Mouse (Mus musculus): ENCODE measurements at regions not wholly inside any gene's neighbourhood (a gene's known extent, or its start where the extent isn't known, plus 50 kb on each side); places are given as distances from the start of the nearest gene placed in this dataset.

DNA sequence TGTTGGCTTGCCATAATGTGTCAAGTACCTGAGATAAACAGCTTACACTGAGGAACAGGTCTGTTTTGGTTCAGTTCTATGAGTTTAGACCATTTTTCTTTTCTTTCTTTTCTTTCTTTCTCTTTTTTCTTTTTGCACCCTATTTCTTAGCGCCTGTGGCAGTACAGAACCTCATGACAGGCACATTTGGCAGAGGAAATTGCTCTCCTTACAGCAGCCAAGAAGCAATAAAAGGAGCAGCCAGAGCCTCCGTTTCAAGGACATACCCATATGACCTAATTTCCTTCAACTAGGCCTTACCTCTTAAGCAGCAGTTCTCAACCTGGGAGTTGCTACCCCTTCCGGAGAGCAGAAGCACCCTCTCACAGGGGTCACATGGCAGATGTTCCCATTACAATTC, 173.9 kb upstream of the Clec14a start:
- no peak for DNase-seq (ENCODE audit: low read depth, low spot score)

DNA sequence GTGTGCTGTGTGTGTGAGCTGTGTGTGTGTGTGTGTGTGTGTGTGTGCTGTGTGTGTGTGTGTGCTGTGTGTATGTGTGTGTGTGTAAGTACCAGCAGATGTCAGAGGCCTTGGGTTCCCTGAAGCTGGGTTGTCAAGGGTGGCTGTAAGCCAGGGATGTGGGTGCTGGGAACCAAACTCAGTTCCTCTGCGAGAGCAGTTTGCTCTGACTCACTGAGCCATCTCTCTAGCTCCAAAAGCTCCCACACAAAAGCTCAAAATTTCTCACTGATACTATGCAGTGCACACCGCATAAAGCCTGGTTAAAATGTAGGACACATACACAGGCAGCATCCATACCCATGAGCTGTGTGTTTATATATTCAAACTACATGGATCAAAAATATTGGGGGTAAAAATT, 172.9 kb upstream of the Clec14a start:
- DNase-seq (ENCODE audit: low read depth, low spot score) = no peak

DNA sequence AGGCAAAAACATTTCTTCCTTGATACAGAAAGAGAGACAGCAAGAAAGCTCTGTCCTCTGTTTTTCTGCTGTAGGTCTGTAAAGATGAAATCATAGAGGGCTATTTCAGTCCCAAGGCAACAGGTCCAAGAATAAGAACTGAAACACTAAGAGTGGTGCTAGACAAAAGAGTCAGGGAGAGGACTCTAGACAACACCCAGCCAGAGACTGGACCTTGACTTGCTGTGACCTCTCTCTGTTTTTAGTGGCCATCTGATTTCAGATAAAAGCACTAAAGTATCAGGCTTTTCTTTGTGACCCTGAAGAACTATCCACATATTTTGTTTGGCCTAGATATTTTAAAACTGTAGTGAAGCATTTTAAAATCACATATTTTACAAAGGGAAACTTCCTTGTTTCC, 171.6 kb upstream of the Clec14a start:
- no peak for DNase-seq (ENCODE audit: low read depth, low spot score)

DNA sequence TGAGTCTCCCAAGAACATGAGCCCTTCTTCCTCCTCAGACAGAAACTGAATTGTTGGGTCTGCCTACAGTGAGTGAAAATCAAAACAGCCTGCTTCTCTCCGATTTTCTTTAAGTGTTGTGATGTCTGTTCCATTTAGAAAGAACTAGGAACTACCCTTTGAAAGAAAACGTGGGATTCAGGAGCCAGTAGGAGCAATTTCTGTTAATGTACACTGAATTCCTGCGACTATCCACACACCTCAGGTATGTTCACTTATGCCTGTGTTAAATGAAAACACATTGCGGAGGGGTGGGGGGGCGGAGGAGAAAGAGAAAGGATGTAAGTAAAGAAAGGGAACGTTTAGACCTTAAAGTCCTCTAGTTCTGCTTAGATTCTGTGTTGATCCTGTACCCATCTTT, 167.9 kb upstream of the Clec14a start:
- peak; percentile 10 for DNase-seq (ENCODE audit: low read depth, low spot score)

DNA sequence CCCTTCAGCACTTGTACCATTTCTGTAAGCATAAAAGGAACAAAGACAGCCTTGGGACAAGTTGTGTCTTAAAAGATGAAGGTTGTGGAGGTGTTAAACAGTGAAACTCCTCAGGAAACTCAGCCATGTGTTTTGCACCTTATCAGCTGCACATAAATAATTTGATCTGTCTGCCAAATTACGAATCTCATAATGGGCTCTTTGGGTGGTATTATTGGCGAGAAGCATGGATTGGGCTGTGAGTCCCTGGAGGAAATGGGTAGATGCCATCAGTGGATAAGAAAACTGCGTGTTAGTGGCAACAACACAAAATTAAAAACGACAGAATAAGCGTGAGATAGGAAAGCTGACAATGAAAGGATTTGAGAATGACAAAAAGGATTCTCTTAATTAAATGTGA, 165.4 kb upstream of the Clec14a start:
- DNase-seq (ENCODE audit: low read depth, low spot score) = no peak

DNA sequence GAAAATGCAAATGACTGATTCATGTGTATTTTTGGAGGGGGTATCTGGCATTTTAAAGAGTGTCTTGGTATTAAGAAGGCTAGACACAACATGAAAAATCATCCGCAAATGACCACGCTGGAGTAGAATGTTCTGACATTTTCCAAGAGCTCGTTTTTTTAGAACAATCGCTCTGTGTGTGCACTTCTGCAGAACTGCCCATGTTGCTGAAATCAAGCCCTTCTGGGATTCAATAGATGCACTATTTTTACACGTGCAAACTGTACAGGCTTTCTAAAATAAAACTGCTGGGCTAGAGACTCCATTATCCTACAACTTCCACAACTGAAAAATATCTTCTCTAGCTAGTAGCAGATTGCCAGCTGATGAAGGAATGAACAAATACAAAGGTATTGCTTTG, 160.8 kb upstream of the Clec14a start:
- no peak for DNase-seq (ENCODE audit: low read depth, low spot score)

DNA sequence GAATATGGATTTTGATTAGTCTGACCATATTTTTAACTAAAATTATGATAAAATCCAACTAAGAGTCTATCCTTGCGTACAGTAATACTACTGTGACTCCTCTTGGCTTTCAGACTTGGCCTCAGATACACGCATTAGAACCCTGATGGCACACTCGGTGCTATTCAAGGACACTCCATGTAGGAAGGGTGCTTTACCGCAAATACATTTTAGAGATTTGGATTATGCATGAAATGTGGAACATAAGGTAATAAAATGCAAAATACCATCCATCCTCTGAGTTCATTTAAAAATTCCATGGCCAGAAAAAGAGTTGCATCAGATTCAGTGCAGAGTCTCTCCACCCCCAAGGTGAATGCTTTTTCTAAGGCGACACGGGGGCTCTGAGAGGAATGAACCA, 157.7 kb upstream of the Clec14a start:
- DNase-seq (ENCODE audit: low read depth, low spot score) = no peak

DNA sequence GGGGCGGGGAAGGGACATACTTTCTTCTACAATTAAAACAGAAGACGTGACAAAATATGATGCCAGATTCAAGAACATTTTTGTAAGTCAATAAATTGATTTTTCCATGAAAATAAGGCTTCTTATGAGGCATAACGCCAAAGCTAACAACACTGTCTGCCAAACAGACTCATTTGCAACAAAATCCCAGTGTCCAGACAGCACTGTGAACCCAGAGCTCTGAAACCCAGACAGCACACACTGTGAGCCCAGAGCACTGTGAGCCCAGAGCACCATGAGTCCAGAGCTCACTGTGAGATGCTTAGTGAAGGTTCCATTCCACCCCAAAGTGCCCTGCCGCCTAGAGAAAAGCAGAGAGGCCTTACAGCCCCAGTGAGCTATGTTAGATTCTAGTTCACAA, 156.9 kb upstream of the Clec14a start:
- DNase-seq (ENCODE audit: low read depth, low spot score) = no peak

DNA sequence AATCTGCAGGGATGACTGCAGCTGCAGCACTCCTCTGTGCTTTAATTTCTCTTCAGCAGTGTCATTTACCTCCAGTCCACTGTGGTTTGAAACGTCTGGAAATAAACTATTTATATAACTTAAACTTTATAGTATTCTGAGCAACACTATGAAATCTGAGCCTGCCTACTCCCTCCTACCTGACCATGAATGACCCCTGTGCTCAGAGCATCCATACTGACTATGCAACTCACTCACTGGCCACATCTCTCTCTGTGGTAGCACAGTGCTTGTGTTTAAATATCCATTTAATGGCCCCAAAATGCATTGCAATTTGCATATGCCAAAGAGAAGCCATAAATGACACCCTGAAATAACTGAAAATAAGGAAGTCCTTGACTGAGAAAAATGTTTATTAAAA, 154.5 kb upstream of the Clec14a start:
- no peak for DNase-seq (ENCODE audit: low read depth, low spot score)

DNA sequence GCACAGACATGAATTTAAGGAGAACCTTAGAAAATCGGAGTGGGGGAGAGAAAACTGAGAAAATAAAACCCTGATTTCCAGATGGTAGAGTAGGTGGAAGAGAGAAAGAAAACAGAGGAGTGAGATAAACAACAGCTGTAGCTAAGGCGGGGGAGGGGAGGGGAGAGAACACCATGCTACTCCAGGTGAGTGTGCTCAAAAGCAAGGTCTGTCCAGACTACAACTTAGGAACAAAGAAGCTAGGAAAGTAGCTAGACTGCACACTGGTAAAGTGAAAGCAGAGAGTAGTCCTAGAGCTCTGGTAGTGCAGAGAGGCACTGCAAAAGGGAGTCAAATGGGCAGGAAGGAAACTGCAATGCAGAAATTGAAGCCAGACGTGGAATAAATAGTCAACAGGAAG, 132.8 kb upstream of the Clec14a start:
- DNase-seq (ENCODE audit: low read depth, low spot score) = no peak

DNA sequence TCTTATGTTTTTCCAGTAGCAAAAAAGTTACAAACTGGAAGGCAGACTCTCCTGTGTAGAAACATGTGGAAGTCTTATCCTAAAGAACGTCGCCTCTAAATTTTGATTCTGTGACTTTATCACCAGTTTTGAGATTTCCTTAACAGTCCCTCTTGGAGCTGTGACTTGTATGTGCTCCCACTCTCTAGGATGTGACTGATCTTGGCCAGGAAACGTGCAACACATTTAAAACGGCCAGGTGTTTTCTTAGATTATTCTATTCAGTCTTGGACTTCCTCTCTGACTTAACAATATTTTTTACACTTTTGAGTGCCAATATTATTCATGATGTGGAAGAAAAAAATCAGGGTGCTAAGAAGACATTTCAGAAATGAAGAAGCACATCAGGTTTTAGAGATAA, 91.2 kb upstream of the Clec14a start:
- no peak for DNase-seq (ENCODE audit: low read depth, low spot score)

DNA sequence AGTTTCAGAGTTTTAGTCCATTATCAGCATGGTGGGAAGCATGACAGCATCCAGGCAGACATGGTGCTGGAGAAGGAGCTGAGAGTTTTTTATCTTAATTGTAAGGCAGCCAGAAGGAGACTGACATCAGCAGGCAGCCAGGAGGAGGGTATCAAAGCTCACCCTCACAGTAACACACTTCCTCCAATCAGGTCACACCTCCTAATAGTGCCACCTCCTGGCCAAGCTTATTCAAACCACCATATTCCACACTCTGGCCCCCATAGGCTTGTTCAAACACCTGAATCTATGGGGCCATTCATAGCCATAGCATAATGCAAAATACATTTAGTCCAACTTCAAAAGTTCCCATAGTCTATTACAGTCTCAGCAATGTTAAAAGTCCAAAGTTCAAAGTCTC, 65.1 kb upstream of the Clec14a start:
- no peak for DNase-seq (ENCODE audit: low read depth, low spot score)

DNA sequence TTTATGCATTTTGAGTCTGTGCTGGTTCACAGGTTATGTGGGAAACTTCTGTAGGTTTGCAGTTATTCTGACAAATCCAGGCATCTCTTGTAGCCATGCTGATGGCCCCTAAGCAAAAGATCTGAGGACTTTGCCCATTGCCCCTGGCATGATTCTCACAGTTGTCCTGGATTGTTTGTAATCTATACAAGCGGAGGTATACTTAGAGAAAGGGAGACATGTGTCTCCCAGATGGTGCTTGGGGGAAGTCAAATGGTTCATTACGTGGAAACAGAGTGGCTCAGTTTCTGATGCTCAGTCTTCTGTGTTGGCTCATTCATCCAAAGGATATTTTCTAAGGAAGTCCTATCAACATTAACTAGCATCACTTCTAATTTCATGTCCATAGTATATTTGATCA, 60.8 kb upstream of the Clec14a start:
- peak; percentile 14 for DNase-seq (ENCODE audit: low read depth, low spot score)

DNA sequence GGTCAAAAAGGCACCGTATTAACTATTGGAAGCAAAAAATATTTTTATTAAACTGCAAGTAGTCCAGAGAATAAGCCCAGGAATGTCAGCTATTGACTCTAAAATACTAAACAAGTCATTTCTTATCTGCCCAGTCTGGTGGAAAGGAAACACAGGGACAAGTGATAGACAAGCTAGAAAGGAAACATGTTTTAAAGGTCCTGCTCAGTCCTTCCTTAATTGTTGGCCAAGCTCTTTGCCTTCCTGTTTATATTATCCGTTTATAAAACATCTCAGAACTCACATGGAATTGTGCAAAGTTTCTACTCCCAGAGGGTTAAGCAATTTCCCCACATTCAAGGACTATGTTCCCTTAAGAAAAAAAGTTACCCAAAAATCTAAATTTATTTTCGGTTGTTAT, 54.9 kb upstream of the Clec14a start:
- no peak for DNase-seq (ENCODE audit: low read depth, low spot score)
